Mouse (Mus musculus) lung, postnatal 0 days (tissue): ENCODE results near the gene Kdm5b. TPM values are rescaled to one million over a fixed set of nuclear protein-coding genes. Genes with fewer than 3 reads are reported as not detected.

ENCODE experiments used
- ATAC-seq: fragments of 200-750 bp; cut with Nextera tagmentation; 2 replicates; pipeline ENCODE4 v1.8.0; 2017; ENCODE audit warnings: moderate library complexity
- DNase-seq: peaks from one replicate; pipeline ENCODE4 v3.0.0-alpha.2; 2016; ENCODE audit warnings: low spot score
- H3K27ac ChIP-seq: fragments of 300-500 bp; sonication (generic); 2 replicates; pipeline ENCODE4 v1.5.1; 2014; ENCODE audit warnings: antibody characterized with exemption, mild to moderate bottlenecking, low read length, mixed read lengths
- H3K27me3 ChIP-seq: fragments of 300-500 bp; sonication (generic); replicated peaks from 2 replicates; pipeline ENCODE4 v1.6.1; 2014; ENCODE audit warnings: low read length, mixed read lengths; ENCODE audit not compliant: insufficient read depth
- H3K36me3 ChIP-seq: fragments of 300-500 bp; sonication (generic); 2 replicates; pipeline ENCODE4 v1.6.1; 2014; ENCODE audit warnings: low read length, mixed read lengths; ENCODE audit not compliant: insufficient read depth
- H3K4me1 ChIP-seq: fragments of 300-500 bp; sonication (generic); 2 replicates; pipeline ENCODE4 v1.6.1; 2014; ENCODE audit warnings: antibody characterized with exemption, low read depth, low read length, mixed read lengths; ENCODE audit not compliant: insufficient read depth
- H3K4me2 ChIP-seq: fragments of 300-500 bp; sonication (generic); replicated peaks from 2 replicates; pipeline ENCODE4 v1.6.1; 2014; ENCODE audit warnings: low read depth, mild to moderate bottlenecking, low read length, moderate library complexity, mixed read lengths
- H3K4me3 ChIP-seq: fragments of 300-500 bp; sonication (generic); 2 replicates; pipeline ENCODE4 v1.5.1; 2014; ENCODE audit warnings: low read depth, low read length
- H3K9ac ChIP-seq: fragments of 300-500 bp; sonication (generic); replicated peaks from 2 replicates; pipeline ENCODE4 v1.6.1; 2014; ENCODE audit warnings: low read depth, mild to moderate bottlenecking
- H3K9me3 ChIP-seq: fragments of 300-500 bp; sonication (generic); 2 replicates; pipeline ENCODE4 v1.6.1; 2016; ENCODE audit warnings: low read length, mixed read lengths
- CTCF ChIP-seq: IDR thresholded peaks from 2 replicates; pipeline ENCODE4 v1.5.1; 2016; ENCODE audit warnings: antibody characterized with exemption, mild to moderate bottlenecking
- EP300 ChIP-seq: IDR thresholded peaks from 2 replicates; pipeline ENCODE4 v1.6.1; 2016; ENCODE audit warnings: antibody characterized with exemption, mild to moderate bottlenecking, control low read depth
- WGBS: fragments of 180-500 bp; shearing (Covaris S2); extraction: QIAGEN DNeasy Blood & Tissue Kit; methylation state at CpG from one replicate; pipeline ENCODE4 v1.1.7; 2014; 5-methylcytosine and 5-hydroxymethylcytosine counted together
- polyA plus RNA-seq: library from polyadenylated mRNA; unstranded; fragments of >200 nt; fragmentation: Nextera tagmentation; extraction: Ambion mirVana; gene quantifications from 2 replicates; pipeline ENCODE4 v1.2.1, GENCODE M21; 2015

The Kdm5b gene
- polyA plus RNA-seq, 1 experiment from 2014 or later: 33.3 TPM

DNA sequence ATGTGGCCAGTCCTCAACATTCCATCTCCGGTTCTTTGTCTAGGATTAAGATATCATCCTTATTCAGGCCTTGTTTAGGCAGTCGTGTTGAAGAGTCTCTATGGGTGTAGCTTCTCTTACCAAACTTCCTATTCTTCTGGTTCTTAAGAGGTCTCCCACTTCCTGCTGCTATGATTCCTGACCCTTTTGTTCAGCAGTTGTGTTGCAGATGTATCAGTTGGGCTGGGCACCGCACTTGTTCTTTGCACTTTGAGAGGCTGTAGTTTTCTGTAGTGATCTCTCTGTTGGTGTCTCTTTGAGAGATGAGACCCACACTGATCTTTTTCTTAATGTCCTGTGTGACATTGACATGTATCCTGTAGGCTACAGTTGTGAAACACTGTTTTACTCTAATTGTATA lies 10.7 kb downstream of the Kdm5b start:
- no peak overlapping the region for H3K9ac ChIP-seq
- WGBS: 54% methylated on average over 3 of the region's 3 CpGs
- H3K36me3 ChIP-seq: no peaks in the 10 kb centered on the region
- no peak for TF ChIP-seq CTCF
- TF ChIP-seq EP300: no peak
- DNase-seq: no peak
- no peak overlapping the region for H3K4me3 ChIP-seq
- H3K27me3 ChIP-seq: no peaks in the 10 kb centered on the region
- no peaks in the 10 kb centered on the region for H3K9me3 ChIP-seq
- H3K27ac ChIP-seq: no peak overlapping the region
- ATAC-seq: no peak
- no peaks in the 10 kb centered on the region for H3K4me1 ChIP-seq
- no peak overlapping the region for H3K4me2 ChIP-seq

DNA sequence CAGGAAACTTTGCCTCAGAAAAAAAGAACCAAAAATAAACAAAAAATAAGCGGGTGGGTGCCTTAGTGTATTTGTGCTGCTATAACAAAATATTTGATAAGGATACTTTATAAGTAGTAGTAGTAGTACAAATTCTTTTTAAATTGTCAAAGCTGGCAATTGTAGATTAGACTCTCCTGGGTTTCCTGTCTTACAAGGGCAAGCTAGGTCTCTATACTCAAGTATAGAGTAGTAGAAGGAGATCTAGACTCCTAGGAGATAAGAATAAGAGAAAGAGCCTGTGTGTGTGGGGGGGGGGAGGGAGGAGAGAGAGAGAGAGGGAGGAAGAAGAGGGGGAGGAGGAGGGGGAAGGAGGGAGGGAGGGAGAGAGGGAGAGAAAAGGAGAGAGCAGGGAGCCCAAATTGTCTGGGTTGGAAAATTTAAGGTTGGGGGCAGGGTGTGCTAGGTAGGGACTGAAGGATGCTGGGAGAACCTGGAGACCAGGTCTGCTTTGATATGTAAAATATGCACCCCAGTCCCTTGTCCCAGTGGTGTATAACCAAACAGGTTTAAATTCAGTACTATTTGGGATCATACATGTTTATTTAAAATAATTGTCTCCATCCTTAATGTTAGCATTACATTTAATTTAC lies 13.4 kb downstream of the Kdm5b start:
- H3K36me3 ChIP-seq: no peaks in the 10 kb centered on the region
- WGBS: 36% methylated on average over 1 of the region's 1 CpGs
- no peak overlapping the region for H3K4me2 ChIP-seq
- TF ChIP-seq CTCF (no peak), EP300 (no peak)
- H3K9ac ChIP-seq: no peak overlapping the region
- no peak overlapping the region for H3K4me3 ChIP-seq
- ATAC-seq: no peak
- no peak overlapping the region for H3K27ac ChIP-seq
- H3K9me3 ChIP-seq: no peaks in the 10 kb centered on the region
- H3K27me3 ChIP-seq: no peaks in the 10 kb centered on the region
- DNase-seq: no peak
- H3K4me1 ChIP-seq: no peaks in the 10 kb centered on the region

DNA sequence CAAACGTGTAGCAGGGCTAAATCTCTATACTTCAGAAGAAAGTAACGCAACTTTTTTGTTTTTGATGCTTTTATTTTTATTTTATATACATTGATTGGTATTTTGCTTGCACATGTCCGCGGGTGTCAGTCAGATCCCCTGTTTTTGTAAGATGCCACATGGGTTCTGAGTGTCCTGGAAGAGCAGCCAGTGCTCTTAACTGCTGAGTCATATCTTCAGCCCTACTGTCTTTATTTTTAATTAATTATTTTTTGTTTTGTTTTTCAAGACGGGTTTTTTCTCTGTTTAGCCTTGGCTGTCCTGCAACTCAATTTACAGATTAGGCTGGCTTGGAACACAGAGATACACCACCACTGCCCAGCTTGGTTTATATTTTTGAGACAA lies 14.0 kb downstream of the Kdm5b start:
- Histone ChIP-seq H3K9me3 (no peaks in the 10 kb centered on the region), H3K36me3 (no peaks in the 10 kb centered on the region), H3K4me1 (no peaks in the 10 kb centered on the region), H3K27me3 (no peaks in the 10 kb centered on the region), H3K4me2 (no peak overlapping the region), H3K4me3 (no peak overlapping the region), H3K27ac (no peak overlapping the region), H3K9ac (no peak overlapping the region)
- TF ChIP-seq CTCF (no peak), EP300 (no peak)
- WGBS: 64% methylated on average over 5 of the region's 5 CpGs
- ATAC-seq (no peak), DNase-seq (no peak)

DNA sequence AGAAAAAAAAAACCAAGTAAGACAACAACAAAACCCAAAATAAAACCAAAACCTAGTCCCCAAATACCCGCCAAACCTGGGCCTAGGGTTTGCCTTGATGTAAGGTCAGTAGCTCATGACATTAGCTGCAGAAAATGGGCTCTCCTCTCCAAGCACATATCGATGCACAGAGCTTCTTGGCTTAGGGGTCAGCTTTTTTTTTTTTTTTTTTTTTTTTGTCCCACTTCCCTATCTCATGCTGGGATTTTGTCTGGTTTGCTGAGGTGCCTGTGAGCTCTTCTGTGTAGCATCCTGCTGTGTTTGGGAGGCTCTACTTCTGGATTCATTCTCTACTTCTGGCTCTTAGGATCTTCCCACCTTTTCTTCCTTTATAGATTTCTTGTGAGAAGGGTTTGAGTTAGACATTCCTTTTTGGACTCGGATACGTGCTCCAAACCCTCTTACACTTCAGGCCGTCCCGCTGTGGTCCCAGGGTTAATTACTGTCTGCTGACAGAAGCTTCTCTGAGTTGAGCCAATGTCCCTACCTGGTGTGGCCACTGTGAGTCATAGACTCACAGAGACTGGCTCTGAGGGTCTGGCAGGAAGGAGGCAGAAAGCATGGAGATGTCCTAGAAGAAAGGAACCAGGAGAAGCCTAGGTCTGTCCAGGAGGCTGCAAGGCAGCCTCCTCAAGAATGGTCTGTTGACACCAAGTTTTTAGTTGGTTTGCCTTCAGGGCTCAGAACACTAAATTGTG lies 17.6 kb downstream of the Kdm5b start:
- Histone ChIP-seq H3K4me2 (no peak overlapping the region), H3K9me3 (no peaks in the 10 kb centered on the region), H3K9ac (no peak overlapping the region), H3K27me3 (no peaks in the 10 kb centered on the region), H3K4me3 (no peak overlapping the region), H3K36me3 (no peaks in the 10 kb centered on the region), H3K4me1 (no peaks in the 10 kb centered on the region), H3K27ac (no peak overlapping the region)
- ATAC-seq: no peak
- 82% methylated on average over 6 of the region's 6 CpGs for WGBS
- DNase-seq: no peak
- TF ChIP-seq CTCF (no peak), EP300 (no peak)

DNA sequence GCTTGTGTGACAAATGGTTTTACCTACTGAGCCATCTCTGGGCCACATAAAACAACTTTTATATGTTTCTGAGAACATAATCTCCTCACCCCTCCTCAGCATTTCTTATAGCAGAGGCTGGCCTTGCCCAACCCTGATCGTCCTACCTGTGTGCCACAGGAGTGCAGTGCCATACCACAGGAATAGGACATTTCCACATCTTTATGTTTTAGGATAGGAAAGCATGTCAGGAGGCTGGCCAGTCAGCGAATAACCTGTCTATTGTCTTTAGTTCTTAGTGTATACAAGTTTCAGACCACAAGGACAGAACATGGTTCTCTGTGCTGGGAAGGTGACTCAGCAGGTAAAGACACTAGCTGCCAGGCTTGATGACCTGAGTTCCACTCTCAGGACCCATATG lies 20.8 kb downstream of the Kdm5b start:
- Histone ChIP-seq H3K27ac (no peak overlapping the region), H3K9ac (no peak overlapping the region), H3K9me3 (no peaks in the 10 kb centered on the region), H3K27me3 (no peaks in the 10 kb centered on the region), H3K4me1 (no peaks in the 10 kb centered on the region), H3K4me3 (no peak overlapping the region), H3K36me3 (no peaks in the 10 kb centered on the region), H3K4me2 (no peak overlapping the region)
- 84% methylated on average over 2 of the region's 2 CpGs for WGBS
- no peak for DNase-seq
- no peak for ATAC-seq
- TF ChIP-seq CTCF (no peak), EP300 (no peak)

DNA sequence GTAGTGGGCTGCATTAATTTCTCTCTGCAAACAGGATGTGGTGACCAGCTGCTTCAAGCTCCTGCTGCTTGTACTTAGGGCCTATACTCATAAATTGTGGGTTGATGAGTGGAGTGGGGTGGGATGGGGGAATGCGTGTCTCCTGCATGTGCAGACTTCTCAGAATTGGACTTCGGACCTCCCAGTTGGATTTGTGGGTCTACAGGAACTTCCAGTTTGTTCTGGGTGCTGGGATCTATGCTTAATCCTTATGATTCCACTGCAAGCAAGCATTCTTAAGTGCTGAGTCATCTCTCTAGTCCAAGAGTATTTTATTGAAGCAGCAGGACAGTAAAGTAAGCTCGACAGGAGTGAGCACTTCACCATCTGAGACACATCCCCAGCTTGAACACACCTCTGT lies 23.6 kb downstream of the Kdm5b start:
- peak; percentile 34 for DNase-seq
- H3K4me1 ChIP-seq: no peaks in the 10 kb centered on the region
- H3K27me3 ChIP-seq: no peaks in the 10 kb centered on the region
- no peaks in the 10 kb centered on the region for H3K36me3 ChIP-seq
- ATAC-seq: peak; percentile 35; the same call in 1 of the 2 replicates
- H3K4me3 ChIP-seq: no peak overlapping the region
- no peaks in the 10 kb centered on the region for H3K9me3 ChIP-seq
- no peak for TF ChIP-seq EP300
- no peak for TF ChIP-seq CTCF
- no peak overlapping the region for H3K9ac ChIP-seq
- WGBS: 38% methylated on average over 3 of the region's 3 CpGs
- H3K27ac ChIP-seq: no peak overlapping the region
- no peak overlapping the region for H3K4me2 ChIP-seq
